Mouse (Mus musculus) neural tube, embryonic 14.5 days (tissue): ENCODE results near the gene Pld6. TPM values are rescaled to one million over a fixed set of nuclear protein-coding genes. Genes with fewer than 3 reads are reported as not detected.
"Not testable (repeated sequence)": the region's sequence is repeated elsewhere in the genome, so short reads cannot be mapped to it uniquely, and the experiment has no call there.

Source experiments
- ATAC-seq: fragments of 200-750 bp; cut with Nextera tagmentation; 2 replicates; pipeline ENCODE4 v1.8.0; 2017; ENCODE audit warnings: low read depth, mild to moderate bottlenecking, moderate TSS enrichment, moderate library complexity
- H3K27ac ChIP-seq: fragments of 300-500 bp; sonication (generic); 2 replicates; pipeline ENCODE4 v1.5.1; 2014; ENCODE audit warnings: low read depth, mild to moderate bottlenecking, control low read depth, low read length, moderate library complexity, mixed read lengths
- H3K27me3 ChIP-seq: fragments of 300-500 bp; sonication (generic); 2 replicates; pipeline ENCODE4 v1.6.1; 2014; ENCODE audit warnings: low read length; ENCODE audit not compliant: control insufficient read depth, insufficient read depth
- H3K36me3 ChIP-seq: fragments of 300-500 bp; sonication (generic); 2 replicates; pipeline ENCODE4 v1.6.1; 2014; ENCODE audit warnings: low read length, mixed read lengths; ENCODE audit not compliant: control insufficient read depth, insufficient read depth
- H3K4me1 ChIP-seq: fragments of 300-500 bp; sonication (generic); 2 replicates; pipeline ENCODE4 v1.6.1; 2014; ENCODE audit warnings: low read length; ENCODE audit not compliant: control insufficient read depth, insufficient read depth
- H3K4me2 ChIP-seq: fragments of 300-500 bp; sonication (generic); 2 replicates; pipeline ENCODE4 v1.6.1; 2014; ENCODE audit warnings: mild to moderate bottlenecking, low read depth, low read length, control low read depth
- H3K4me3 ChIP-seq: fragments of 300-500 bp; sonication (generic); 2 replicates; pipeline ENCODE4 v1.5.1; 2014; ENCODE audit warnings: low read depth, low read length, control low read depth, mixed read lengths
- H3K9ac ChIP-seq: fragments of 300-500 bp; sonication (generic); replicated peaks from 2 replicates; pipeline ENCODE4 v1.6.1; 2014; ENCODE audit warnings: low read depth, mild to moderate bottlenecking, control low read depth, low read length, mixed read lengths
- H3K9me3 ChIP-seq: fragments of 300-500 bp; sonication (generic); 2 replicates; pipeline ENCODE4 v1.6.1; 2016; ENCODE audit warnings: low read length; ENCODE audit not compliant: control insufficient read depth
- WGBS: fragments of 180-500 bp; shearing (Covaris S2); extraction: QIAGEN DNeasy Blood & Tissue Kit; methylation state at CpG from one replicate; pipeline ENCODE4 v1.1.7; 2014; 5-methylcytosine and 5-hydroxymethylcytosine counted together
- polyA plus RNA-seq: library from polyadenylated mRNA; unstranded; fragments of >200 nt; fragmentation: Nextera tagmentation; extraction: Ambion mirVana; gene quantifications from 2 replicates; pipeline ENCODE4 v1.2.1, GENCODE M21; 2014

Gene Pld6
- polyA plus RNA-seq, 1 experiment from 2014 or later, result 3.6 TPM

DNA sequence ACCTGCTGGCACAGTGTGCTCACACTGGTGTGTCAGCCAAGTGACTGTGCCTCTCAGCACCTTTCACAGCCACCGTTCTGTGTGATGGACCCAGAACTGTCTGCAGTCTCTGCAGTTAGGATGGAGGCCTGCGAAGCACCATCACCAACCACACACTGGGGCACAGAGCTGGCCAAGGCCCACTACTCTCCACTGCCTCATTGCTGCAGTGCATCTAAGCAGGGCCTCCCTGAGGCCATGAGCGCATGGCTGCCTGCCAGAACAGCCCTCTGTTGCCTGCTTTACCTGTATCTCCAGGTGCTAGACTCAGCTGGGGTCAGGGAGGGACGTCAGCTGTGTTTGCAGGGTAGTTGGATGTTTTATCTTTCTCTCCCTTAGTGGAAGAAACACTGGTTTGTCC lies 43.1 kb downstream of the Pld6 start:
- Histone ChIP-seq H3K4me3 (no peak overlapping the region), H3K9ac (no peak overlapping the region), H3K4me1 (no peaks in the 10 kb centered on the region), H3K27me3 (no peaks in the 10 kb centered on the region), H3K27ac (no peak overlapping the region), H3K36me3 (peaks cover 50% of the 10 kb centered on the region), H3K9me3 (no peaks in the 10 kb centered on the region), H3K4me2 (no peak overlapping the region)
- no peak for ATAC-seq
- WGBS, result 94% methylated on average over 4 of the region's 4 CpGs

DNA sequence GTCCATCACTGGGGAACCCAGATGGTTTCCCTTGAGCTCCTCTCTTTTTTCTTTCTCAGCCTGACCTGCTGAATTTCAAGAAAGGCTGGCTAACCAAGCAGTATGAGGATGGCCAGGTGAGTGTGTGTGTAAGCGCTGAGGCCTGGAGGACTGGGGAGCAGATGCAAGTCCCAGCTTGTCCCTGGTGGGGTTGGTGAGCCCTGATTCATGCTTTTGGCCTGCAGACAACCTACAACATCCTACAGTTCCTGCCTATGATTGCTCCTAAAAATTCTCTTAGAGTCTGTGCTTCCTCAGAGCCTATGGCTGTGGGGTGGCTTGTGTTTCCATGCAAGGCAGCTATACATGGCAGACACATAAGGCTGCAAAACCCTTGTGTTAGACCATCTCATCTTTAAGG lies 43.7 kb downstream of the Pld6 start:
- H3K27me3 ChIP-seq, result no peaks in the 10 kb centered on the region
- ATAC-seq, result no peak
- peaks cover 55% of the 10 kb centered on the region for H3K36me3 ChIP-seq
- H3K4me2 ChIP-seq, result no peak overlapping the region
- no peak overlapping the region for H3K4me3 ChIP-seq
- no peak overlapping the region for H3K27ac ChIP-seq
- no peaks in the 10 kb centered on the region for H3K9me3 ChIP-seq
- no peak overlapping the region for H3K9ac ChIP-seq
- no peaks in the 10 kb centered on the region for H3K4me1 ChIP-seq
- WGBS, result 100% methylated on average over 1 of the region's 1 CpGs

DNA sequence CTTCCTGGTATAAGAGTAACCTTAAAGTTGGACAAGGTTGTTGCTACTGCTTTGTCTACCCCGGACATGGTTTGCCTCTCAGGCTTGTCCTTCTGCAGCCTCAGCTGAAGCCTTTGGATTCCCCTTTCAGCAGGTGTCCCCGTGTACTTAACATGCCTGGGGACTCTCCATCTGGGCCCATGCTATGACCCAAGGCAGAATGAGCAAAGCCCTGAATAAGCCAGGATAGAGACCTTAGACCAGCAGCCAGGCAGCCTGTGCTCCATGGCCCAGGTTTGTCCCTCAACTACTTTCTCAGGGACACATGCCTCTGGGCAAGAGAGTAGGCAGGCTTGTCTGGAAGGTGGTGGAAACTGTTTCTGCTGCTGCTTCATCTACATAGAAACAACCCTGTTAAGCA lies 44.1 kb downstream of the Pld6 start:
- H3K27ac ChIP-seq, result no peak overlapping the region
- ATAC-seq, result no peak

DNA sequence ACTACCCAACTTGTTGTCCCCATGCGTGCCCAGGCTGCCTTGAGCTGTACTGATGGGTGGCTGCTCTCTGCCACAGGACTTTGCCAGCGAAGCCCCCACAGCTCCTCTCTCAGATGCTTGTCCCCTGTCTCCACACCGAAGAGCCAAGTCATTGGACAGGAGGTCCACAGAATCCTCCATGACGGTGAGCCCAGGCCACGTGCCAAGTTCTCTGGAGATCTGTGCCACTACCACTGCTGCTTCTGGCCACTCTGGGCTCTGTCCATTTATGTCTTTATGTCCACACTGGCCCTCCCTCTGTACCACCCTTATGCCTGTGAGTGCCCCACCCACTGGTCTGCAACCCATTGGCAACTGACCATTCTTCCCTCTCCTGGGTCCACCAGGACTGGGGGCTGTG lies 45.5 kb downstream of the Pld6 start:
- Histone ChIP-seq H3K4me3 (no peak overlapping the region), H3K4me2 (no peak overlapping the region), H3K9ac (no peak overlapping the region), H3K27ac (no peak overlapping the region), H3K4me1 (no peaks in the 10 kb centered on the region), H3K27me3 (no peaks in the 10 kb centered on the region), H3K9me3 (no peaks in the 10 kb centered on the region), H3K36me3 (peaks cover 66% of the 10 kb centered on the region)
- WGBS, result 99% methylated on average over 5 of the region's 5 CpGs
- ATAC-seq, result no peak

More for the DNA sequence above, 44.1 kb downstream of the Pld6 start:
- H3K9ac ChIP-seq, result no peak overlapping the region
- no peaks in the 10 kb centered on the region for H3K4me1 ChIP-seq
- no peaks in the 10 kb centered on the region for H3K9me3 ChIP-seq
- H3K36me3 ChIP-seq, result peaks cover 56% of the 10 kb centered on the region
- 100% methylated on average over 2 of the region's 2 CpGs for WGBS
- H3K4me3 ChIP-seq, result no peak overlapping the region
- no peak overlapping the region for H3K4me2 ChIP-seq
- no peaks in the 10 kb centered on the region for H3K27me3 ChIP-seq

DNA sequence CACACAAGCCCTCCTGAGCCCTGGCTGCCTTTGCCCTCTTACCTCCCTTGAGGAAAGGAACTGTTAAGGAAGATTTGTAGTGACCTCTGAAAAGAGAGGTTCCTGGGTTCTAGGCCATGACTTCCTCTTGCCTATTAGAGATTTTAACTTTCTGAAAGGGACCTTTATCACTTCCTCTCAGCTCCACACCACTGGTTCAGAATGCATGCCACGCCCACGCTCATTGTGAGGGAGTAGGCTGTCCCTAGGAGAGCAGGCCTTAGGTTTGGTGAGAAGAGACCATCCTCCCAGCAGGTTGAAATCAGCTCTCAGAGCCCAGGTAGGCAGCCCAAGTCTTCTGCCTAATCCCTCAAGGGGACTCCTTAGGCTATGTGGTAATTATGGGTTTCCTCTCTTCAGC lies 47.4 kb downstream of the Pld6 start:
- WGBS, result 90% methylated on average over 2 of the region's 2 CpGs
- H3K9ac ChIP-seq, result no peak overlapping the region
- H3K4me2 ChIP-seq, result no peak overlapping the region
- peaks cover 67% of the 10 kb centered on the region for H3K36me3 ChIP-seq
- H3K27me3 ChIP-seq, result no peaks in the 10 kb centered on the region
- ATAC-seq, result no peak
- no peak overlapping the region for H3K27ac ChIP-seq
- H3K4me3 ChIP-seq, result no peak overlapping the region
- H3K4me1 ChIP-seq, result no peaks in the 10 kb centered on the region
- no peaks in the 10 kb centered on the region for H3K9me3 ChIP-seq

DNA sequence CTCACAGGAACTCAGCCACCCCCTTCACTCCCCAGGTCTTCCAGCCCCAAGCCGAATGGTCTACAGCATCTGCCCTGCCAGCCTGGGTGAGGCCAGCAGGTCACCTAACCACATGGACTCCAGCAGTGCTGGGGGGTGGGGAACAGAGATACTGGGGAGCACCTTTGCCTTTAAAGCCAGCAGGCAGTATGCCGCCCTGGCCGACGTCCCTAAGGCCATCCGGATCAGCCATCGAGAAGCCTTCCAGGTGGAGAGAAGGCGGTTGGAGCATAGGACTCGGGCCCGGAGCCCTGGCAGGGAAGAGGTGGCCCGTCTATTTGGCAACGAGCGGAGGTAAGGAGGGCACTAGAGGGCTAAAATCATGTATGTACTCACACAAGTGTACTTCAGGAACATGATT lies 50.2 kb downstream of the Pld6 start:
- no peaks in the 10 kb centered on the region for H3K9me3 ChIP-seq
- peaks cover 51% of the 10 kb centered on the region for H3K36me3 ChIP-seq
- no peaks in the 10 kb centered on the region for H3K27me3 ChIP-seq
- H3K4me1 ChIP-seq, result no peaks in the 10 kb centered on the region; the same call in 1 of the 2 replicates
- no peak overlapping the region for H3K27ac ChIP-seq
- 98% methylated on average over 12 of the region's 12 CpGs for whole genome bisulfite sequencing
- no peak overlapping the region for H3K4me3 ChIP-seq
- no peak overlapping the region for H3K4me2 ChIP-seq
- ATAC-seq, result no peak
- H3K9ac ChIP-seq, result no peak overlapping the region

DNA sequence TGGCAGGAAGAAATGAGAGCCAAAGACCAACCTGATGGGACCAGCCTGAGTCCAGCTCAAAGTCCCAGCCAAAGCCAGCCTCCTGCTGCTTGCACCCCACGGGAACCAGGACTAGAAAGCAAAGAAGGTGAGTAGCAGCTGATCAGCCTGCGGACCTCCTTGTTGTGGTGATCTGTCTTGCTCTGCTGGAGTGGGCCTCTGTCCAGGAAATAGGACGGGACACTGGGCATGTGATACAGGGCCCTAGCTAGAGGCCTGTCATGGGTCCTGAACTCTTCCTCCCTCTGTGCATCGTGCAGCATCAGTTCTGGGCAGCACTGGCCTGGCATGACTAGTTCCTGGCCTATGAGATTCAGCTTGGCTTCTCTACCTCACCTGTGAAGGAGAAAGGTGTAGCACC lies 51.5 kb downstream of the Pld6 start:
- not testable (repeated sequence) for H3K4me2 ChIP-seq, H3K9me3 ChIP-seq, H3K9ac ChIP-seq, H3K27ac ChIP-seq, ATAC-seq, H3K4me3 ChIP-seq, H3K27me3 ChIP-seq, H3K4me1 ChIP-seq
- WGBS, result 90% methylated on average over 4 of the region's 4 CpGs
- H3K36me3 ChIP-seq, result peaks cover 40% of the 10 kb centered on the region

DNA sequence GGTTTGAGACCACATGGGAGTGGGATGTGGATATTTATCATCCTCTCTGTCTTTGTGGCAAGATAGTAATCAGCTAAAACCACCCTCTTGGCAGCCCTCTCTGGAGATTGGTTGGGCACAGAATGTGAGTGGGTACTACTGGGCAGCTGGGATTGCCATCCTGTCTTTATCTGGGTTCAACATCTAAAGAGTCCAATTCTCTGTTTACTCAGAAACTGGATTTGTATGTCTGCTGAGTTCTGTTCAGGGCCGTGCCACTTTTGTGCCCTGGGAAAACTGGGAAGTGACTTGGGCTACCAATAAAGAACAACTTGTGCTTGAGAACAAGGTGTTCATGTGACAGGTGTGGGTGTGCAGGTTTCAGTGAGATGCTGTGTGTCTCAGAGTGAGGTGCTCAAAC lies 53.1 kb downstream of the Pld6 start:
- Histone ChIP-seq H3K4me1 (no peaks in the 10 kb centered on the region; the same call in 1 of the 2 replicates), H3K9me3 (no peaks in the 10 kb centered on the region), H3K4me3 (no peak overlapping the region), H3K27me3 (no peaks in the 10 kb centered on the region), H3K9ac (no peak overlapping the region), H3K36me3 (peaks cover 35% of the 10 kb centered on the region), H3K4me2 (no peak overlapping the region), H3K27ac (no peak overlapping the region)
- no peak for ATAC-seq
- 93% methylated on average over 1 of the region's 1 CpGs for WGBS
